Mouse (Mus musculus): ENCODE measurements at regions not wholly inside any gene's neighbourhood (a gene's known extent, or its start where the extent isn't known, plus 50 kb on each side); places are given as distances from the start of the nearest gene placed in this dataset.
"Not testable (repeated sequence)": the region's sequence is repeated elsewhere in the genome, so short reads cannot be mapped to it uniquely, and the experiment has no call there.

- no peak for DNase-seq
These were observed 269.8 kb upstream of the Mpdz start for GRCm38 (mm10) chr4:81712378-81712777.

- no peak for DNase-seq
These were observed 252.6 kb upstream of the Mpdz start for GRCm38 (mm10) chr4:81695182-81695581.

GRCm38 (mm10) chr4:81677205-81677604 is 234.6 kb upstream of the Mpdz start:
- DNase-seq = no peak

- no peak for DNase-seq
These were observed 232.3 kb upstream of the Mpdz start for GRCm38 (mm10) chr4:81674871-81675270.

GRCm38 (mm10) chr4:81673398-81674265 is 231.0 kb upstream of the Mpdz start:
- no peak for DNase-seq

- no peak for DNase-seq
These were observed 229.4 kb upstream of the Mpdz start for GRCm38 (mm10) chr4:81671986-81672385.

GRCm38 (mm10) chr4:81669181-81669580 is 226.6 kb upstream of the Mpdz start:
- DNase-seq = peak; percentile 9

GRCm38 (mm10) chr4:81661096-81661495 is 218.5 kb upstream of the Mpdz start:
- no peak for DNase-seq

- DNase-seq = no peak
These were observed 185.8 kb upstream of the Mpdz start for GRCm38 (mm10) chr4:81628496-81628828.

GRCm38 (mm10) chr4:81627714-81628495 is 185.3 kb upstream of the Mpdz start:
- DNase-seq = no peak

GRCm38 (mm10) chr4:81625348-81625934 is 182.8 kb upstream of the Mpdz start:
- DNase-seq = peak; percentile 15

- DNase-seq = no peak
These were observed 181.5 kb upstream of the Mpdz start for GRCm38 (mm10) chr4:81624111-81624510.

- peak; percentile 34 for DNase-seq
These were observed 178.9 kb upstream of the Mpdz start for GRCm38 (mm10) chr4:81621391-81622137.

GRCm38 (mm10) chr4:81617191-81617590 is 174.6 kb upstream of the Mpdz start:
- no peak for DNase-seq

- no peak for DNase-seq
These were observed 168.6 kb upstream of the Mpdz start for GRCm38 (mm10) chr4:81611191-81611590.

GRCm38 (mm10) chr4:81600396-81600795 is 157.8 kb upstream of the Mpdz start:
- DNase-seq = no peak

- DNase-seq = no peak
These were observed 154.8 kb upstream of the Mpdz start for GRCm38 (mm10) chr4:81597390-81597789.

GRCm38 (mm10) chr4:81593431-81593830 is 150.8 kb upstream of the Mpdz start:
- not testable (repeated sequence) for DNase-seq

- DNase-seq = no peak
These were observed 139.9 kb upstream of the Mpdz start for GRCm38 (mm10) chr4:81582546-81582945.

GRCm38 (mm10) chr4:81580553-81580952 is 137.9 kb upstream of the Mpdz start:
- DNase-seq = no peak

GRCm38 (mm10) chr4:81579389-81580110 is 136.9 kb upstream of the Mpdz start:
- DNase-seq = no peak

GRCm38 (mm10) chr4:81578981-81579380 is 136.4 kb upstream of the Mpdz start:
- no peak for DNase-seq

Data from lung, postnatal 14 days (tissue).